25 mouse cellular contexts compared by ENCODE assay signal in genomic region chr13:20283891-20284290, GRCm38 (mm10).
DNase-seq lines count a peak whose midpoint lies in the region; ATAC-seq and TF ChIP-seq lines count a peak whose summit lies in the region.
"Had no signal": no experiment of that assay in that cellular context is flagged by ENCODE, and none has a peak within 500 bp of the region (broad histone marks: within the 10 kb centered on the region; RNA-seq: fewer than 3 reads in every experiment).

No protein-coding gene starts in this region.

- H3K79me2 ChIP-seq in heart, adult 2 months (replicated peaks; ENCODE audit: control insufficient read depth, insufficient read depth, low read length) = no peaks in the 10 kb centered on the region

- no peak overlapping the region for H3K4me3 ChIP-seq in heart, adult 2 months
- no peak overlapping the region for H3K4me3 ChIP-seq in lung, embryonic 15.5 days
- no peak overlapping the region for H3K4me3 ChIP-seq in thymus, adult 2 months (ENCODE audit: control insufficient read depth, insufficient read depth, low read length)
- H3K4me3 ChIP-seq: embryonic facial prominence, embryonic 12.5 days; embryonic facial prominence, embryonic 15.5 days; gastrocnemius, adult 2 months; heart, embryonic 10.5 days; heart, embryonic 13.5 days had no signal

- TF ChIP-seq POLR2A in heart, adult 2 months (IDR thresholded peaks at IDR 0.05; ENCODE audit: insufficient read depth, low read depth, low read length) = no peak
- TF ChIP-seq POLR2A in thymus, adult 2 months (IDR thresholded peaks at IDR 0.05; ENCODE audit: control insufficient read depth, extremely low read depth, insufficient read depth, low read length, poor library complexity) = no peak

- no peak for TF ChIP-seq EP300 in heart, adult 2 months (IDR thresholded peaks at IDR 0.05; ENCODE audit: insufficient read depth, low read depth, low read length)

- no peaks in the 10 kb centered on the region for H3K27me3 ChIP-seq in heart, adult 2 months (ENCODE audit: control insufficient read depth, insufficient read depth, low read length)
- H3K27me3 ChIP-seq in lung, embryonic 15.5 days = no peaks in the 10 kb centered on the region
- no peaks in the 10 kb centered on the region for H3K27me3 ChIP-seq in thymus, adult 2 months (ENCODE audit: control insufficient read depth, insufficient read depth, low read length)
- H3K27me3 ChIP-seq: embryonic facial prominence, embryonic 12.5 days; embryonic facial prominence, embryonic 15.5 days; heart, embryonic 13.5 days; Patski had no signal

- H3K9me3 ChIP-seq in lung, embryonic 15.5 days = no peaks in the 10 kb centered on the region
- H3K9me3 ChIP-seq: embryonic facial prominence, embryonic 12.5 days; embryonic facial prominence, embryonic 15.5 days; heart, embryonic 10.5 days; heart, embryonic 13.5 days had no signal

- H3K4me1 ChIP-seq in heart, adult 2 months (ENCODE audit: control insufficient read depth, insufficient read depth, low read length) = no peaks in the 10 kb centered on the region
- H3K4me1 ChIP-seq in lung, embryonic 15.5 days = peaks cover 7% of the 10 kb centered on the region; the same call in 1 of the 2 replicates
- H3K4me1 ChIP-seq in thymus, adult 2 months (replicated peaks; ENCODE audit: control insufficient read depth, insufficient read depth, low read length) = no peaks in the 10 kb centered on the region
- H3K4me1 ChIP-seq: embryonic facial prominence, embryonic 12.5 days; heart, embryonic 10.5 days; heart, embryonic 13.5 days had no signal

- ATAC-seq in lung, embryonic 15.5 days (ENCODE audit: borderline replicate concordance, extremely low read depth, low FRiP score, low TSS enrichment) = peak; percentile 56; the same call in 1 of the 2 replicates
- ATAC-seq: forebrain, embryonic 14.5 days; forebrain, postnatal 0 days; Patski had no signal

- no peak overlapping the region for H3K27ac ChIP-seq in heart, adult 2 months
- H3K27ac ChIP-seq in lung, embryonic 15.5 days = 0 out of 2 replicates have a peak overlapping the region, but pooled peaks have one; percentile 65
- no peak overlapping the region for H3K27ac ChIP-seq in thymus, adult 2 months (ENCODE audit: control insufficient read depth, insufficient read depth, low read length)
- H3K27ac ChIP-seq: embryonic facial prominence, embryonic 12.5 days; embryonic facial prominence, embryonic 15.5 days; gastrocnemius, adult 2 months; heart, embryonic 10.5 days; heart, embryonic 13.5 days; hindbrain, embryonic 14.5 days had no signal

- H3K4me2 ChIP-seq in lung, embryonic 15.5 days = no peak overlapping the region
- H3K4me2 ChIP-seq: embryonic facial prominence, embryonic 12.5 days; embryonic facial prominence, embryonic 15.5 days; heart, embryonic 13.5 days; hindbrain, embryonic 14.5 days had no signal

- DNase-seq in heart, adult 11 months = peak; percentile 57
- DNase-seq in heart, adult 2 months = no peak
- DNase-seq in lung, postnatal 14 days = no peak
- peak; percentile 19 for DNase-seq in lung, postnatal 25 days (ENCODE audit: low spot score)
- no peak for DNase-seq in thymus, adult 2 months
- no peak for DNase-seq in MN1 (ENCODE audit: low spot score)
- DNase-seq: adrenal gland, postnatal 10 days; adrenal gland, postnatal 36 days; cerebellum, adult 18-20 months; cerebellum, adult 9-10 months; cerebellum, postnatal 14 days; forebrain, postnatal 0 days; gastrocnemius, adult 2 months; gastrocnemius, postnatal 14 days; heart, adult 18-20 months; heart, postnatal 14 days; heart, postnatal 4 days had no signal

- no peak for TF ChIP-seq CTCF in heart, adult 2 months (IDR thresholded peaks at IDR 0.05)
- no peak for TF ChIP-seq CTCF in thymus, adult 2 months (IDR thresholded peaks at IDR 0.05; ENCODE audit: borderline replicate concordance, control insufficient read depth, extremely low read depth, insufficient read depth, low read length, poor library complexity)

- H3K36me3 ChIP-seq in heart, adult 2 months (ENCODE audit: control insufficient read depth, insufficient read depth, low read length) = no peaks in the 10 kb centered on the region; the same call in 1 of the 2 replicates
- H3K36me3 ChIP-seq in lung, embryonic 15.5 days = no peaks in the 10 kb centered on the region
- H3K36me3 ChIP-seq in thymus, adult 2 months (ENCODE audit: control insufficient read depth, insufficient read depth, low read length) = peaks cover 18% of the 10 kb centered on the region
- H3K36me3 ChIP-seq: embryonic facial prominence, embryonic 12.5 days; embryonic facial prominence, embryonic 15.5 days; heart, embryonic 10.5 days; heart, embryonic 13.5 days had no signal

- intact Hi-C loops in heart, adult 2 months (cut with DNase I) = no loop called here

- no peak overlapping the region for H3K9ac ChIP-seq in heart, adult 2 months (ENCODE audit: low read depth, low read length)
- H3K9ac ChIP-seq in lung, embryonic 15.5 days = no peak overlapping the region
- H3K9ac ChIP-seq: embryonic facial prominence, embryonic 12.5 days; embryonic facial prominence, embryonic 15.5 days; forebrain, postnatal 0 days; heart, embryonic 13.5 days; hindbrain, embryonic 14.5 days had no signal

- 83% methylated on average over 7 of the region's 7 CpGs for WGBS in heart, adult 2 months
- WGBS in lung, embryonic 15.5 days = 52% methylated on average over 7 of the region's 7 CpGs
- 97% methylated on average over 7 of the region's 7 CpGs for WGBS in thymus, adult 2 months

Comparison
In these comparisons a context has a peak if more than half of its experiments do, and no peak if none do; other contexts are left out.
1. DNase-seq: peak in heart, adult 11 months (single experiment) and lung, postnatal 25 days (single experiment); none in heart, adult 2 months (0 of 2), lung, postnatal 14 days (single experiment), thymus, adult 2 months (single experiment) and MN1 (single experiment).